Mouse (Mus musculus): ENCODE data around the gene Pls1.

DNA sequence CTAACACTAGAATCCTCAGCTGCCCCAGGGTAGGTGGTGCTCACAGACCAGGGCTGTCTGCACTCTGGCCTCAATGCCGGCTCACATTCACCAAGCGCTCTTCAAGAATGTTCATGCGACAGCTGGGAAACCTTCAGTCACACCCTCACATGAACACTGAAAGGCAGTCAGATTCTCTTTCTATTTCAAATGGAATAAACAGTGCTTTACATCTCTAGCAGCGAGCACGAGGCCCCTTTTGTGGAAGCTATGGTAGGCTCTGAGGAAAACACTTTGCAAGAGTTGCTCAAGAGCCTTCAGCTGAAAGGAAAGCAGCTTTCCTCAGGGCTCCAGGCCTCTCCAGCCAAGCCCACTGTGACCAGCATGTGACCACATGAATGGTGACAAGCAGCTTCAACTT, 139.7 kb downstream of the Pls1 start:
- TF ChIP-seq CTCF (IDR thresholded peaks at IDR 0.05; ENCODE audit: borderline replicate concordance, insufficient read depth, low read length) (no peak), POLR2A (IDR thresholded peaks at IDR 0.05; ENCODE audit: low read depth, low read length) (no peak)

Data from embryonic fibroblast, embryonic 13.5 days (primary cell).